Mouse (Mus musculus): ENCODE data around the gene Ifi213.
"Not testable (repeated sequence)": the region's sequence is repeated elsewhere in the genome, so short reads cannot be mapped to it uniquely, and the experiment has no call there.

The Ifi213 gene

GRCm38 (mm10) chr1:173598838-173599494 is at the start of gene Ifi213:
Ifi213 (minus strand) TSS chr1:173599274.
- DNase-seq (ENCODE audit: low read depth, low spot score): not testable (repeated sequence)

GRCm38 (mm10) chr1:173645393-173645792 is 46.3 kb upstream of the Ifi213 start:
- DNase-seq (ENCODE audit: low read depth, low spot score): no peak

GRCm38 (mm10) chr1:173633969-173634645 is 35.0 kb upstream of the Ifi213 start:
- DNase-seq (ENCODE audit: low read depth, low spot score): no peak

DNA sequence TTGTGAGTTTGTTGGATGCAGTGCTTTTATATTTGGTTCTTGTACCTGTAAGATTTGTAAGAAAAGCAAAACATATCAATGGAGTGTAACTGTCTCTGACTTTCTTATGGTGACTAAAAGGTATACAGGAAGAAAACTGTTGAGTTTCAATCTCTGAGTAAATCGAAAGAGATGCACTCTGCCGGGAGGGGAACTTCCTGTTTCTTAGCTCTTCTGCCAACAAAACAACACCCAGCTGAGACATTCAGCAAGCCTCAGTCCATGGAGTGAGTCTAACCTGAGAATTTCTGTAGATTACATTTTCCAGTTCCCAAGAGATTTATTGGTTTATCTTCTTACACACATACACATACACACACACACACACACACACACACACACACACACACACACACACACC is 31.5 kb upstream of the Ifi213 start, which contains the start of gene Ifi209:
Gene Ifi209 (plus strand): TSS at position 296 of the 400 bp plus-strand sequence.
- DNase-seq (ENCODE audit: low read depth, low spot score): peak; percentile 79

DNA sequence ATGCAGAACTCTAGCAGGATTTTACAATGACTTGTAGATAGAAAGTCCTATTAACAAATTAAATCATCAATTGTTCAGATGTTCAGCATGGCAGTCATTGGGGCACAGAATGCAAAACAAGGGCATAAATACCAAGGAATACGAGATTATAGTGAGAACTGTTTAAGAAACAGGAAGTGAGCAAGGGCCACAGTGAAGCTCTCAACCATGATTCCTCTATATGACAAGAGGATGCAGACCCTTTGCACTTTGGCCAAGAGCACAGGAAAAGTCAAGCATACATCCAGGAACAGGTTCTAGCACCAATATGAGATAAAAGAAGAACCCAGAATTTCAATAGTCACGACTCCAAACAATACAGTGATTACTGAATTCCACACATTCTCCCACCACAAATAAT is 27.6 kb upstream of the Ifi213 start:
- DNase-seq (ENCODE audit: low read depth, low spot score): peak; percentile 59

GRCm38 (mm10) chr1:173624052-173624451 is 25.0 kb upstream of the Ifi213 start:
- DNase-seq (ENCODE audit: low read depth, low spot score): no peak

GRCm38 (mm10) chr1:173622216-173622615 is 23.1 kb upstream of the Ifi213 start:
- not testable (repeated sequence) for DNase-seq (ENCODE audit: low read depth, low spot score)

DNA sequence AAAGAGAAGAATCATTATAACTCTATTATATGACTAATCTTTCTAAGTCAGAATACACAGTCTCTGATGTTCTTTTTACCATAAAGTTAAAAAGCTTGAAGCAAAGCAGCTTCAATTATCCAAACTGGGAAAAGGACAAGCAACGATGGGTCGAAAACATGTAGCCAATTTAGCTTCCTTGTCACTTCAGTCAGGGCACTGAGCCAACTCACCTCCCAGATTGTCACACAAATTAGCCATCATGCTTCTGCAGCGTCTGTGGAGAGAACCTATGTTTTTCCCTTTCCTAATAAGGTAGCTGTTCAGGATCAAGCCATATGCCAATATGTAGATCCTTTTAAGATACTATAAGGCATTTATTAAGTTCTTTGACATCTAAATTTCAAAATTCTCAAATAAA is 11.2 kb upstream of the Ifi213 start:
- DNase-seq (ENCODE audit: low read depth, low spot score): not testable (repeated sequence)

GRCm38 (mm10) chr1:173589698-173590097 is 9.4 kb downstream of the Ifi213 start:
- not testable (repeated sequence) for DNase-seq (ENCODE audit: low read depth, low spot score)

GRCm38 (mm10) chr1:173579921-173580585 is 19.0 kb downstream of the Ifi213 start:
- peak; percentile 84 for DNase-seq (ENCODE audit: low read depth, low spot score)

GRCm38 (mm10) chr1:173579079-173579478 is 20.0 kb downstream of the Ifi213 start:
- DNase-seq (ENCODE audit: low read depth, low spot score): peak; percentile 62

- DNase-seq (ENCODE audit: low read depth, low spot score): not testable (repeated sequence)
These were observed 48.5 kb downstream of the Ifi213 start for GRCm38 (mm10) chr1:173550491-173551050.

DNA sequence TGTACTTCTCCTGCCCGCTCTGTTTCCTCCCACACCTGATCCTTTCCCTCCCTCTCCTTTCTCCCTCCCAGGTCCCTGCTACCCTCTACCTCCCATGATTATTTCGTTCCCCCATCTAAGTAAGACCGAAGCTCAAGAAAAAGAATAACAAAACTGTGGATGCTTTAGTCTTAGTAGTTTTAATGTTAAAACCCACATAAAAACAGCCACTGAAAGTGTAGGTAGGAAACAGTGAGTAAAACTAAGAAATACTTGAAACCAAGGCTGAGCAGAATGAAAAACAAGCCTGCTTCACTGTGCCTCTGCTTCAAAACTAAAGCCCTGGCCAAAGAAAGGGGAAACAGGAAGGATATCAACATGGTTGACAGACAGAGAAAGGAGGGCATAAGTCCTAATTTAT is 50.3 kb downstream of the Ifi213 start:
- not testable (repeated sequence) for DNase-seq (ENCODE audit: low read depth, low spot score)

- not testable (repeated sequence) for DNase-seq (ENCODE audit: low read depth, low spot score)
These were observed 63.3 kb downstream of the Ifi213 start, which contains the start of gene Ifi214 for GRCm38 (mm10) chr1:173535791-173536190. Ifi214 (minus strand) TSS chr1:173535957.

- no peak for DNase-seq (ENCODE audit: low read depth, low spot score)
These were observed 77.6 kb downstream of the Ifi213 start for GRCm38 (mm10) chr1:173521452-173521851.

Data from A20 (cell line).